Comparison of ENCODE assay signal across 8 mouse cellular contexts in genomic region chr16:62562051-62562450, GRCm38 (mm10).
DNase-seq lines count a peak whose midpoint lies in the region; ATAC-seq lines count a peak whose summit lies in the region.

No protein-coding gene starts in this region.

- no peak overlapping the region for H3K4me3 ChIP-seq in hindbrain, embryonic 13.5 days

- 48% methylated on average over 4 of the region's 4 CpGs for WGBS in hindbrain, embryonic 13.5 days

- H3K4me1 ChIP-seq in hindbrain, embryonic 13.5 days (replicated peaks) = no peaks in the 10 kb centered on the region

- ATAC-seq in hindbrain, embryonic 13.5 days (ENCODE audit: low FRiP score) = peak; percentile 66; the same call in 1 of the 2 replicates
- ATAC-seq in CD4-positive, CD25-positive, alpha-beta regulatory T cell, adult 4 months = no peak

- no peak overlapping the region for H3K27ac ChIP-seq in hindbrain, embryonic 13.5 days

- H3K4me2 ChIP-seq in hindbrain, embryonic 13.5 days = no peak overlapping the region

- H3K36me3 ChIP-seq in hindbrain, embryonic 13.5 days = no peaks in the 10 kb centered on the region

- H3K27me3 ChIP-seq in hindbrain, embryonic 13.5 days = no peaks in the 10 kb centered on the region

- H3K9me3 ChIP-seq in hindbrain, embryonic 13.5 days = no peaks in the 10 kb centered on the region

- DNase-seq in gastrocnemius, postnatal 10 days = peak; percentile 10
- DNase-seq in gastrocnemius, postnatal 25 days = no peak
- peak; percentile 9 for DNase-seq in A20 (ENCODE audit: low read depth, low spot score)
- DNase-seq in brain, adult 2 months (ENCODE audit: low read depth, low spot score) = peak; percentile 64
- peak; percentile 11 to 34 for DNase-seq in left cerebral cortex, adult 8-10 months (ENCODE audit: low spot score in 2 of 2)
- DNase-seq in right cerebral cortex, postnatal 14 days = peak; percentile 49

- H3K9ac ChIP-seq in hindbrain, embryonic 13.5 days = no peak overlapping the region
